Mouse (Mus musculus): ENCODE measurements around the gene Slc1a6. TPM values are rescaled to one million over a fixed set of nuclear protein-coding genes. Genes with fewer than 3 reads are reported as not detected.

Gene Slc1a6
- total RNA-seq, 2 experiments from 2014 or later: 15.7 to 18.1 TPM

Other genes with a start within 250 kb of the Slc1a6 start
- 10 to 100 TPM; 30.0 to 39.9 TPM for gene Ilvbl, start 206.2 kb upstream of the Slc1a6 start, total RNA-seq (2021)
- gene Syde1, start 188.5 kb upstream of the Slc1a6 start, total RNA-seq (2021): 1 to 10 TPM; 4.1 to 4.7 TPM
- not detected for gene Olfr1357, start 162.4 kb upstream of the Slc1a6 start, total RNA-seq (2021)
- gene Casp14, start 62.2 kb upstream of the Slc1a6 start, total RNA-seq (2021): not detected
- gene Ccdc105, start 27.4 kb upstream of the Slc1a6 start, total RNA-seq (2021): under 1 TPM in 1 of 2 experiments, not detected in 1; 0.22 TPM
- gene Olfr1356, start 71.7 kb downstream of the Slc1a6 start, total RNA-seq (2021): not detected
- not detected for gene Olfr1355, start 95.0 kb downstream of the Slc1a6 start, total RNA-seq (2021)
- gene Olfr1354, start 132.7 kb downstream of the Slc1a6 start, total RNA-seq (2021): not detected
- not detected for gene Olfr8, start 170.1 kb downstream of the Slc1a6 start, total RNA-seq (2021)
- gene Olfr1353, start 182.8 kb downstream of the Slc1a6 start, total RNA-seq (2021): not detected
- gene Olfr1352, start 200.6 kb downstream of the Slc1a6 start, total RNA-seq (2021): not detected
- gene Olfr1351, start 232.0 kb downstream of the Slc1a6 start, total RNA-seq (2021): not detected
- not detected for gene Olfr57, start 248.2 kb downstream of the Slc1a6 start, total RNA-seq (2021)

All from left cerebral cortex, postnatal 4 days (tissue).